Mouse (Mus musculus) hindbrain, postnatal 0 days (tissue): ENCODE data around the gene Ebf1. TPM values are rescaled to one million over a fixed set of nuclear protein-coding genes. Genes with fewer than 3 reads are reported as not detected.

Experiments
- ATAC-seq: fragments of 200-750 bp; cut with Nextera tagmentation; 2 replicates; pipeline ENCODE4 v1.8.0; 2017; ENCODE audit warnings: mild to moderate bottlenecking, moderate TSS enrichment, moderate library complexity
- DNase-seq: peaks from one replicate; pipeline ENCODE4 v3.0.0-alpha.2; 2015; ENCODE audit warnings: low spot score
- H3K27ac ChIP-seq: fragments of 300-500 bp; sonication (generic); 2 replicates; pipeline ENCODE4 v1.5.1; 2014; ENCODE audit warnings: mild to moderate bottlenecking
- H3K27me3 ChIP-seq: fragments of 300-500 bp; sonication (generic); 2 replicates; pipeline ENCODE4 v1.6.1; 2014; ENCODE audit warnings: low read length, mixed read lengths; ENCODE audit not compliant: insufficient read depth
- H3K36me3 ChIP-seq: fragments of 300-500 bp; sonication (generic); 2 replicates; pipeline ENCODE4 v1.6.1; 2014; ENCODE audit warnings: low read length, mixed read lengths; ENCODE audit not compliant: insufficient read depth
- H3K4me1 ChIP-seq: fragments of 300-500 bp; sonication (generic); 2 replicates; pipeline ENCODE4 v1.6.1; 2014; ENCODE audit warnings: antibody characterized with exemption, low read length, mixed read lengths; ENCODE audit not compliant: insufficient read depth
- H3K4me2 ChIP-seq: fragments of 300-500 bp; sonication (generic); 2 replicates; pipeline ENCODE4 v1.6.1; 2014; ENCODE audit warnings: low read depth, mild to moderate bottlenecking, low read length, moderate library complexity, mixed read lengths
- H3K4me3 ChIP-seq: fragments of 300-500 bp; sonication (generic); 2 replicates; pipeline ENCODE4 v1.5.1; 2014; ENCODE audit warnings: low read length
- H3K9ac ChIP-seq: fragments of 300-500 bp; sonication (generic); replicated peaks from 2 replicates; pipeline ENCODE4 v1.6.1; 2014; ENCODE audit warnings: mild to moderate bottlenecking, low read length, moderate library complexity, mixed read lengths
- H3K9me3 ChIP-seq: fragments of 300-500 bp; sonication (generic); 2 replicates; pipeline ENCODE4 v1.6.1; 2016; ENCODE audit warnings: low read length, mixed read lengths
- CTCF ChIP-seq: IDR thresholded peaks from 2 replicates; pipeline ENCODE4 v1.5.1; 2016; ENCODE audit warnings: antibody characterized with exemption, control low read depth, low read depth
- WGBS: fragments of 180-500 bp; shearing (Covaris S2); extraction: QIAGEN DNeasy Blood & Tissue Kit; methylation state at CpG from one replicate; pipeline ENCODE4 v1.1.7; 2014; 5-methylcytosine and 5-hydroxymethylcytosine counted together
- polyA plus RNA-seq: library from polyadenylated mRNA; unstranded; fragments of >200 nt; fragmentation: Nextera tagmentation; extraction: Ambion mirVana; gene quantifications from 2 replicates; pipeline ENCODE4 v1.2.1, GENCODE M21; 2015
- total RNA-seq: library from RNA; depleted of rRNA; stranded (reverse); fragments of >200 nt; gene quantifications from 2 replicates; pipeline ENCODE4 v1.2.3, GENCODE M21; 2014

Gene Ebf1
- total and polyA plus RNA-seq, 2 experiments from 2014 or later: 67.1 to 71.7 TPM

- Histone ChIP-seq H3K9ac (no peak overlapping the region), H3K27me3 (no peaks in the 10 kb centered on the region), H3K9me3 (no peaks in the 10 kb centered on the region), H3K4me1 (no peaks in the 10 kb centered on the region), H3K27ac (no peak overlapping the region), H3K36me3 (no peaks in the 10 kb centered on the region), H3K4me3 (no peak overlapping the region), H3K4me2 (no peak overlapping the region)
- ATAC-seq (no peak), DNase-seq (no peak)
- WGBS: 81% methylated on average over 2 of the region's 2 CpGs
- TF ChIP-seq CTCF: no peak
Measured at GRCm38 (mm10) chr11:44886897-44887296, 269.8 kb downstream of the Ebf1 start.

GRCm38 (mm10) chr11:44887691-44888090 lies 270.6 kb downstream of the Ebf1 start:
- no peak for ATAC-seq
- Histone ChIP-seq H3K27me3 (no peaks in the 10 kb centered on the region), H3K4me2 (no peak overlapping the region), H3K36me3 (no peaks in the 10 kb centered on the region), H3K27ac (no peak overlapping the region), H3K4me3 (no peak overlapping the region), H3K4me1 (no peaks in the 10 kb centered on the region), H3K9ac (no peak overlapping the region), H3K9me3 (no peaks in the 10 kb centered on the region)
- no peak for TF ChIP-seq CTCF
- 65% methylated on average over 7 of the region's 7 CpGs for WGBS
- no peak for DNase-seq

GRCm38 (mm10) chr11:44888390-44888789 lies 271.3 kb downstream of the Ebf1 start:
- no peak overlapping the region for H3K4me3 ChIP-seq
- H3K27me3 ChIP-seq: no peaks in the 10 kb centered on the region
- H3K27ac ChIP-seq: no peak overlapping the region
- H3K9me3 ChIP-seq: no peaks in the 10 kb centered on the region
- TF ChIP-seq CTCF: no peak
- H3K4me1 ChIP-seq: no peaks in the 10 kb centered on the region
- no peak overlapping the region for H3K4me2 ChIP-seq
- ATAC-seq (no peak), DNase-seq (no peak)
- no peaks in the 10 kb centered on the region for H3K36me3 ChIP-seq
- H3K9ac ChIP-seq: no peak overlapping the region
- WGBS: 90% methylated on average over 4 of the region's 4 CpGs

GRCm38 (mm10) chr11:44892814-44893521 lies 275.9 kb downstream of the Ebf1 start:
- Histone ChIP-seq H3K27me3 (no peaks in the 10 kb centered on the region), H3K9ac (no peak overlapping the region), H3K4me1 (no peaks in the 10 kb centered on the region), H3K27ac (no peak overlapping the region), H3K9me3 (no peaks in the 10 kb centered on the region), H3K4me2 (peak overlapping the region; percentile 40), H3K4me3 (peak overlapping the region; percentile 14; the same call in 1 of the 2 replicates), H3K36me3 (no peaks in the 10 kb centered on the region)
- ATAC-seq (peak; percentile 83), DNase-seq (peak; percentile 68)
- no peak for TF ChIP-seq CTCF
- WGBS: 29% methylated on average over 18 of the region's 18 CpGs

- no peak for ATAC-seq
- H3K9ac ChIP-seq: no peak overlapping the region
- no peak overlapping the region for H3K4me3 ChIP-seq
- H3K9me3 ChIP-seq: no peaks in the 10 kb centered on the region
- H3K4me1 ChIP-seq: no peaks in the 10 kb centered on the region
- no peak for TF ChIP-seq CTCF
- no peak for DNase-seq
- no peak overlapping the region for H3K4me2 ChIP-seq
- H3K27me3 ChIP-seq: no peaks in the 10 kb centered on the region
- H3K27ac ChIP-seq: no peak overlapping the region
- no peaks in the 10 kb centered on the region for H3K36me3 ChIP-seq
Measured at GRCm38 (mm10) chr11:44893986-44894385, 276.9 kb downstream of the Ebf1 start.

- H3K27ac ChIP-seq: no peak overlapping the region
- H3K9me3 ChIP-seq: no peaks in the 10 kb centered on the region
- no peak overlapping the region for H3K9ac ChIP-seq
- no peak overlapping the region for H3K4me2 ChIP-seq
- no peaks in the 10 kb centered on the region for H3K27me3 ChIP-seq
- DNase-seq: no peak
- ATAC-seq: no peak
- no peaks in the 10 kb centered on the region for H3K4me1 ChIP-seq
- H3K36me3 ChIP-seq: no peaks in the 10 kb centered on the region
- no peak for TF ChIP-seq CTCF
- WGBS: 93% methylated on average over 4 of the region's 4 CpGs
- H3K4me3 ChIP-seq: no peak overlapping the region
Measured at GRCm38 (mm10) chr11:44894798-44895197, 277.7 kb downstream of the Ebf1 start.

GRCm38 (mm10) chr11:44895893-44896292 lies 278.8 kb downstream of the Ebf1 start:
- no peak overlapping the region for H3K4me2 ChIP-seq
- no peaks in the 10 kb centered on the region for H3K36me3 ChIP-seq
- no peak overlapping the region for H3K27ac ChIP-seq
- DNase-seq (no peak), ATAC-seq (no peak)
- no peak for TF ChIP-seq CTCF
- no peaks in the 10 kb centered on the region for H3K4me1 ChIP-seq
- no peaks in the 10 kb centered on the region for H3K27me3 ChIP-seq
- H3K9me3 ChIP-seq: no peaks in the 10 kb centered on the region
- no peak overlapping the region for H3K9ac ChIP-seq
- H3K4me3 ChIP-seq: no peak overlapping the region
- WGBS: 94% methylated on average over 1 of the region's 1 CpGs
